Mouse (Mus musculus) layer of hippocampus, adult 11-12 months (tissue): ENCODE results near the gene Bicra.

ENCODE experiments used
- DNase-seq: peaks from one replicate; pipeline ENCODE4 v3.0.0; 2022; ENCODE audit warnings: low spot score

Gene Bicra

DNA sequence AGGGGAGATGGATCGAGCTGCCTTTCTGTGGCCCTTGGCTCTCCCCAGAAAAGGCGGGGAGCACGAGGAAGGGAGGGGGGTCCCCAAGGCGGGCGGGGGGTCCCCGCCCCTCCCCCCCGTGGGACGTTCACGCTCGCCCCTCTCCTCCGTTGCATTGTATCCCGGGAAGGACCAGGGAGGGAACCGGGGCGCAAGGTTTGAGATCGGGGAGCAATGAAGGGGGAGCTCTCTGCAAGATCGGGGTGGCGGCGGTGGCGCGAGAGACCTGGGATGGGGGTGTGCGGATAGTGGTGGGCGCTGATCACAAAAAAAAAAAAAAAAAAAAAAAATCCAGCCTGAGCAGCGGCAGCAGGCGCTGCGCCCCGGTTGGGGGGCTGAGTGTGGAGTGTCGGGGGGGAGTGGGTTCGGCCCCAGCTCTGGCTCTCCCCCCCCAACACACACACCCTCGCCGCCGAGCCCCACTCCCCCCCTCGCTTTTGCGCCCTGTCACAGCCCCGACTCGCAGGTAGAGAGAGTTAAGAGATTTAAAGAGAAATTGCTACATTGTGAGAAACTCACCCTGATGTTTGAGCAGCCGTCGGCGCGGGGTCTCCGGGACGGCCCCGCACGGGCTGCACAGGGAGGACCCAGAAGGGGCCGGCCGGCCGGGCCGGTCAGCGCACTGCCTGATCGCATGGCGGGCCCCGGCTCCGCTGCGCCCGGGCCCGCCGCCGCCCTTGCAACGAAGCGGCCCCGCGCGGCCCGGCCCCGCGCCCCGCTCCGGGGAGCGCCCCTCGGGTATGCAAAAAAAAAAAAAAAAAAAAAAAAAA lies at the start of gene Bicra:
TSS of gene Bicra (minus strand) at position 584 of the 809 bp plus-strand sequence.
- DNase-seq = peak; percentile 83

DNA sequence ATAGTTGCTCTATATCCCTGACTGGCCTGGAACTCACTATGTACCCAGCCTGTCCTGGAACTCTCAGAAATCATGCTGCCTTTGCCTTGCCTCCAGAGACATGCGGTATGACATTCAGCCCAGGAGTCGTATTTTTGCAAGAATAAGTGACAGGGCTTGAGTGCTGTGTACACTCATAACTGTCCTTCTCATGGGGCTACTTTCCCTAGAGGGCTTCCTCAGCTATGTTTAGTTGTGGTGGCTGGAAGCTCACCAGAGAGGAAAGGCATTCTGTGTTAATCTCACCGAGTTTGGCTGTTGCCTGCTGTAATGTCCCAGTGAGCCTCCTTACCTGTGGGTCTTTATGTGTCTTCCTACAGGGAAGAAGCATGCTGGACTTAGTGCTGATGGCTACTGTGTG lies 46.9 kb upstream of the Bicra start:
- no peak for DNase-seq

DNA sequence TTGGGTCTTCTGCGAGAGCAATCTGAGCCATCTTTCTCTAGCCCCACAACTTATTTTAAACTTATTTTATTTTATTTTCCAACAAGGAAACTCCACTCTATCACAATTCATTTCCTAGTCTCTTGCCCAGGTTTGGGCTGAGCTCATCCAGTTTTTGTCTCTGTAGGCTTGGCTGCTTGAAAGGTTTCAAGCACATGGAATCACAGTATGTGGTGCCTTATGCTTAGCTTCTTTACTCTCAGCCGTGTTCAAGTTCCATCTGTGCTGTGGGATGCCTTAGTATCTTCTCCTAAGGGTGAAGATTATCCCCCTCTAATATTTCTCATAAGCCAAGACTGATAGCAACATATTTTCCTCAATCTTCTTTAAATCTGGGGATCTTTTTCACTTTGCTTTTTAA lies 39.9 kb upstream of the Bicra start:
- DNase-seq = no peak

DNA sequence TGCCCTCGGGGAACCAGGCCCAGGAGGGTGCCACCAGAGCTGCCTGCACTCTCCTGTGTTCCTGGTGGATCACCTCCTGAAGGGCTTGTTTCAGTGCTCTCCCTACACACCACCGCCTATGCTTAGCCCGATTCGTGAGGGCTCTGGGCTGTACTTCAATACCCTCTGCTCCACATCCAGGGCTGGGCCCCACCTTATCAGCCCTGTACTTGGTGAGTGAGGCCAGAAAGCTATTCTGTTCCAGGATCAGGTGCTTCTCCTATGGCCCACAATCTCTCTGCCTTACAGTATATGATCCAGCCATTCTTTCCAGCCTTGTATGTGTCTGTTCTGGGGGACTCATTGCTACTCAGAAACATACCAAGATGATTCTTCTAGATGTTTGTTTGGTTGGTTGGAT lies 35.6 kb upstream of the Bicra start:
- DNase-seq = no peak

DNA sequence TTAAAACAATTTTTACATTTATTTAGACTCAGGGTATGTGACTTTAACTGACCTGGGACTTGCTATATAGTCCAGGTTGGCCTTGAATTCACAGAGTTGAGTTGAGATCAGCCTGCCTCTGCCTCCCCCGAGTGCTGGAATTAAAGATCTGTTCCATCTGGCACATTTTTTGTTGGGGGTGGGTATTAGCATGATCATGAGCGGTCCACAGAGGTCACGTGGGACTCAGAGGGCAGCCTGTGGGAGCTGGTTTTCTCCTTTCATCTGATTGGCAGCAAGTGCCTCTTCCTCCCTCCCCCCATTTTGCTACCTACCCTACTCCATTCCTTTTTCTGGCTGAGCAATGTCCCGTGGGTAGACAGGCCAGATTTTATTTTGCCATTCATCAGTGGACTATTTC lies 32.9 kb upstream of the Bicra start:
- no peak for DNase-seq

DNA sequence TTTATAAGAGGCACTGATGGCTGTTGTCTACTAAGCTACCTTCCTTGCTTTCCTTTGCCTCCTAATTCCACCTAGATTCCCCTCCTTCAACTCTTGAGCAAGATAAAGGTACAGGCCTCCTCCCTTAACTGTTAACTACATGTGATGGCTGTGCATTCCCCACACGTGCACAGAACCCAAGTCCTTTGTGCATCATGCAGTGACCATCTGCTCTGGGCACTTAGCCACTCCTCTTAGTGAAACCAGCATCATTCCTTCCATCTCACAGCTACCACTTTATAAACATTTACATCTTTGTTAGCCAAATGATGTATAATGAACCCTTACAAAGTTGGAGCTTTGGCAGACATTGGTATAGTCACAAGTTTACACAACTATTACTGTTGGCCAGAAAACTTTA lies 32.2 kb upstream of the Bicra start:
- DNase-seq = no peak

DNA sequence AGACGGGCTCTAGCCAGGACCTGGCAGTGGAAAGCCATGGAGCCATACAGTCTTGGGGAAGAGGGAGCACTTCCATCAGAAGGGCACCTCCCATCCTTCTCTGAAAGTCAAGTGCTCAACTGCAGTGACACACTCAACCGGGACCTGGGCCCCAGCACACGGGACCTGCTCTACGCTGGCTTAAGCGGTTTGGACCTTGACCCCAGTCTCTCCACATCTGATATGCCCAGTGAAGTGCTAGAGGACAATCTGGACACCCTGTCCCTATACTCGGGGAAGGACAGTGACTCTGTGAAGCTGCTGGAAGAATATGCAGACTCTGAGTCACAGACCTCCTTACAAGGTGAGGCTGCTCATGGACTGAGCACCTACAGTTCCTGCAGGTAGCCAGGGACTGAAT lies 24.2 kb upstream of the Bicra start:
- no peak for DNase-seq

DNA sequence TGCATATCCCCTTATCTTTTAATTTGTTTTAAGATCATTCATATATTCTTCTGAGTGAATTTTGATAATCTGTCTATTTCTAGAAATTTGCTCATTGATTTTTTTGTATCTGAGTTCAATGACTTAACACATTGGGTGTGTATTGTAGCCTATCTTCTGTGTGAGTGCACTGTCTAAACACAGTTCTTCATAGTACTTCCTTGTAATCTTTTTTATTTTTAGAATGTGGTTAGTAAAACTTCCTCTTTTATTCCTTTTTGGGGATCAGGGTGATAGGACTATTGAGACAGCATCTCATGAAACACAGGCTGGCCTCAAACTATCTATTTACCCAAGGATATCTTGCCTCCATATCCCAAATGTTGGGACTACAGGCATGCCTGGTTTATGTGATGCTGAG lies 23.1 kb upstream of the Bicra start:
- no peak for DNase-seq

DNA sequence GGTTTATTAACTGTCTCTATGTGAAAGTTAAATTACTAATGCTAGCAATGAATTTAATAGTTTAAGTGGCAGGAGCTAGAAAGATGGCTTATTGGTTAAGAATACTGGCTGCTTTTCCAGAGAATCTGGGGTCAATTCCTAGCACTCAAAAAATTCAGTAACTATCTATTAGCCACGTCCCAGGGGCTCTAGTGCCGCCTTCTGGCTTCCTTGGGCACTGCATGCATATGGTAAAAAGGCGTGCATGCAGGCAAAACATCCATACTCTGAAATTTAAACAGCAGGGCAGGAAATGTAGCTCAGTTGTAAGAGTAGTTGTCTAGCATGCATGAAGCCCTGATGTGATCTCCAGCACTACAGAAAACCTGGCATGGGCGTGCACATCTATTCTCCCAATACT lies 15.8 kb upstream of the Bicra start:
- DNase-seq = no peak

DNA sequence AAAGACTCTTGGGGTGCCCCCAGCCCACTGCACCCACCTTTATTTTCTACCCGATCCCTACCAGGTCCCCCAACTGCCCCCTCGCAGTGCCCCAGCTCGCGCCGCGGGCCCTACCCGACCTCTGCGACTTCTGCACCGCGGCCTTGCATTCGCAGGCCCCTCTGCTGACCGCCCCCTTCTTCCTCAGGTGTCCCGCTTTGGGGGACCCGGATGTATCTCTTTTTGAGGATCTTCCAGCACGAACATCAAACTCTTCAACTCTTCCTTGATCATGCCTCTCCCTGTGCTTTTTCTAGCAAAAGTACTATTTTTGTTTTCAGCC lies 14.3 kb upstream of the Bicra start:
- no peak for DNase-seq

DNA sequence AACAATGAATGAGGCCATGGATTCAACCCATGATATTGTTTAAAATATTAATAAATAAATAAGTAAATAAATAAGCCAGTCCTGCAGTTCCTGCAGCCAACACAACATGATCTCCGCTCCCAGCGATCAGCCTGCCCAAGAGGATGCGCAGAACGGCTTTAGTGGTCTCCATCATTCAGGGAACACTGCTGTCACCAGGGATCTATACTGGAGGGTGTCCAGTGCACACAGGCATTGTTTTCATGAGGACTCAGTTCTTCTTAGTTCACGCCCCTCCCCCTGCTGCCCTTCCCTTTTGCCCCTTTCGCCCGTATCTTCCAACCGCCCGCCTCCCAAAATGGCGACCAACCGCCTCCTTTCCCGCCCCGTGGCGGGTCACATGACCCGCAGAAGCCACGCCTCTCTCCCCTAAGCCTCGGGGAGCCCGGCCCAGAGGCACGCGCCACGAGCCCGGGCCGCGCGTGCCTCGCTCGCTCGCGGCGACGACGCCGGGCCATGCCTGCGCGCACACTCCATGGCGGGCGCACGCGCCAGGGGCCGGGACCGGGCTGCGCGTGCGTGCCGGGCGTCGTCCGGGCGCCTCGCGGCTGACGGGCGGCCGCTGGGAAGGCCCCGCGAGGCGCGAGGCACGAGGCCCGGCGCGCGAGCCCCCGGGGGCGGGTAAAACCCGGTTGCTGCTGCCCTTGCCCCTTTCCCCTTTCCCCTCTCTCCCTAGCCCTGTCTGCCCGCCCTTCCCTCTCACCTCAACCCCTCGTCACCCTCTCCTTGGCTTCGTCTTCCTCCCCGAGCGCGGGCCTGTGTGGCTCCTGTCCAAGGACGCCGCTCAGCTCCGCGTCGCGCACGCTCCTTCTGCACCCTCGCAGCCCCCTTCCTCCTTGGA lies 13.7 kb upstream of the Bicra start, which contains the start of gene Zfp541:
TSS of gene Zfp541 (plus strand) at position 596 of the 880 bp plus-strand sequence.
- DNase-seq = no peak

DNA sequence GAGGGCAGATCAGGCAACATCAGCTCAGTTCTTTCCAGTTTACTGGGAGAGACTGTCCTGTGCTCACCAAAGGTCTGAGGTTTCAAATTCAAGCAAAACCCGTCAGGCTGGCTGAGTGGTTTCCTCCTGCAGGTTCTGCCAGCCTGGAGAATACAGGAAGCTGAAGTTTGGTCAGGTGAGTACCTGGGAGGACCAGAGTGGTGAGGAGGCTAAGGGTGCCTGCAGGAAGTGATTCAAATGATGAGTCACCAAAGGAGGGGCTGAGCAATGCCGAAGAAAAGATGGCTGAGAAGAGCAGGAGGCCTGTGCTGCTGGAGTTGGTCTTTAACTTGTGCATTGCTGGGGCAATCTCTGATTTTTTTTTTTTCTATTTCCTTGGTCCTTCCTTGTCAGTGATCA lies 9.4 kb upstream of the Bicra start:
- no peak for DNase-seq

DNA sequence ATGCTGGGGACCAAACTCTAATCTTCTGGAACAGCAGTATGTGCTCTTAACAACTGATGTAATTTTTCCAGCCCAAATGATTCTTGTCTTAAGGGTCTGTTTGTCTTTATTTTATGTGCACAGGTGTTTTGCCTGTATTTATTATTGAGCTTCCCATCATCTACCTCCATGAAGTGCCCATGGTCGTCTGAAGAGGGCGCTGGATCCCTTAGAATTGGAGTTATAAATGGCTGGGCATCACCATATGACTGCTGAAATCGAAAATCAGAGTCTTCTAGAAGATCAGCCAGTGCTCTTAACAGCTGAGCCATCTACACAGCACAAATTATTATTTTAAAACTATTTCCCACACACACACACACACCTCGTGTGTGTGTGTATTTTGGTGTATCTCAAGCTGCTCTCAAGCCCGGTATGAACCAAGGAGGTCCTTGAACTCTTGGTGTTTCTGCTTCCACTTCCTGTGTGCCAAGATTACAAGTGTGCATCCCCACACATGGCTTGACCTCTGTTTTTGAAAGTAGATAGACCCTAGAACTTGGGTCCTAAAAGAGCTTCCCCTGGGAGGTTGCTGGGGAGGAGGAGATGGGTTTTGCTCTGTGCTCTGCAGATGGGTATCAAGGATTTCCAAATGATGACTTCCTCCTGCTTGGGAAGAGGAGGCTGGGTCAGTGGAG lies 8.9 kb upstream of the Bicra start:
- DNase-seq = peak; percentile 80

DNA sequence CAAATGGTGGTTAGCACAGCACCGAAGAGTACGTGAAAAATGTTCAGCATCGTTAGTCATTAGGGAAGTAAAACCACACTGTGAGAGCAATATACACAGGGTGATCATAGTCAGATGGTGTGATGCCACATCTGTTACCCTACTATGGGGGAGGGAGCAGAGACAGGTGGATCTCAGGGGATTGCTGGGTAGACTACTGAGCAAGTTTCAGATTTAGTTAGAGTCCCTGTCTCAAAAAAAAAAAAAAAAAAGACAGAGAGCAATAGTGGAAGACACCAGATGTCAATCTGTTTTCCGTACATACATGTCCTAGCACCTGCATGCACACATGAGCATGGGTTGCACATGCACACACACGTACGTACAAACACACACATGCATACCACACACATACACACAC lies 7.9 kb upstream of the Bicra start:
- DNase-seq = no peak

DNA sequence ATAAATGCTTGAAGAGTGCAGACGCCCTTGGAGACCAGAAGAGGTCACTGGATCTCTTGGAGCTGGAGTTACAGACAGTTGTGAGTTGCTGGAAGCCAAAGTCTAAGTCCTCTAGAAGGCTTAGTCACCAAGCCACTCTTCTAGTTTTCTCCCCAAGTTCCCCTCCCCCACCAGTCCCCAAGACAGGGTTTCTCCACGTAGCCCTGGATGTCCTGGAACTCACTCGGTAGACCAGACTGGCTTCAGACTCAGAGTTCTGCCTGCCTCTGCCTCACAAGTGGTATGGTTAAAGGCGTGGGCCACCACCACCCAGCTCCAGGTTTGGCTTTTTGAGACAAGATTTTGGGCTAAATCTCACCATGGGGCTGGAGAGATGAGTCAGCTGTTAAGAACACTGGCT lies 7.2 kb upstream of the Bicra start:
- no peak for DNase-seq

DNA sequence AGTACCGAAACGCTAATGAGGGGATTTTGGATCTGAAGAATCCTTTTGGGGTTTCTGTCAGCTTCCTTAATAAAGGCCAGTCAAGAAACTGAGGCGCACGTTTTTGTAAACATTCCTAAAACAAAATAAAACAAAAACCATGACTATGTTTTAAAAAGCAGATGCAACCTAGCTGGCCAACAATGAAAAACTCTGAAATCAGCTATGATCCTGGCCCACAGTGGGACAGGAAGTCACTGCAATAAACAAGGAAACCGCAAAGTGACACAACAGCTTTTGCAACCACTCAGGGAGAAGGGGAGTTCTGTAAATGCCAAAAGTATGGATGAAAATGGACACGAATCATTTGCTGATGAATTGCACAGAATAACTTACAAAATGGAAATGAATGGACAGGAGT lies 5.4 kb upstream of the Bicra start:
- no peak for DNase-seq

DNA sequence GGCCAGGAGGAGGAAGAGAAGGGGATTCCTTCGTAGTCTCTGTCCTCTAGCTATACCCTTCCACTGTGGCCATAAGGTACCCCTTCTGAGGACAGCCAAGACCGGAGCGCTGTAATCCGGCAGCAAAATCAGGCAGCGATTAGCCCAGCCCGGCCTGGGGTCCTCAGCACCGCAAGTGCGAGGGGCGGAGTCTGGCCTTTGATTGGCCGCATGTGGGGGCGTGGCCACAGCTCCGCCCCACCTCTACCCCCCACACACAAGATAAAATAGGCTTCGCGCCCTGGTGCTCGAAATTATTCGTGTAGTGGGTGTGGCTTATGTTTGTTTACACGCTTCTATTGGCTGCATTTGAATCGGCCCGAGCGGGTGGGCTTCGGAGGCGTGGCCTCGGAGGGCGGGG lies 5.0 kb upstream of the Bicra start:
- DNase-seq = peak; percentile 95

DNA sequence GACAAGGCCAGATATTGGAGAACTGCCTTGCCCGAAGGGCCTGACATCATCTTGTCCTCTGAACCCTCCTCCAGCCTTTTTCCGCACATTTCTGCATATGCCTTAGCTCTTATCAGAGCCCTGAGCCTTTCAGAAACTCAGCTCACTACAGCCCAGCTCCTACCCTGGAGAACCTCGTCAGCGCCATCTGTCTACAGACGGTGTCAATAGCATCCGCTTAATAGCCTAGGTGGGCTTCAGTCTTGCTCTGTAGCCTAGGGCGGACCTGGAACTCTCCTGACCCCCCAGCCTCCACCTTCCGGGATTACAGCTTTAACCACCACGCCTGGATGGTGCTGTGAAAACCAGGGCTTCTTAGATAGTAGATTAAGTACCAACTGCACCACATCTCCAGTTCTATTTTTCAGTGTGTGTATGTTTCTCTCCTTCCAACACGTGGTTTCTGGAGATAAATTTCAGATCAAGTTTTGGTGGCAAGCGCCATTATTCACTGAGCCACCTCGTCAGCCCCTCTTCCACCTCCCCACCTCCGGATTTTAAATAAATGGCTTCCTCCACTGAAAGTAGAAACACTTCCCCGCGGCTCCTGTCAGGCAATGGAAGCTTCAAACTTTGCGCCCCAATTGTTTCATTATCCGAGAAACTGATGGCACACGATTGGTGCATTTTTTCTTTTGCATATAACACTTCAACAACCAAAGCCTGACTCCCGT lies 4.3 kb upstream of the Bicra start:
- DNase-seq = peak; percentile 81

DNA sequence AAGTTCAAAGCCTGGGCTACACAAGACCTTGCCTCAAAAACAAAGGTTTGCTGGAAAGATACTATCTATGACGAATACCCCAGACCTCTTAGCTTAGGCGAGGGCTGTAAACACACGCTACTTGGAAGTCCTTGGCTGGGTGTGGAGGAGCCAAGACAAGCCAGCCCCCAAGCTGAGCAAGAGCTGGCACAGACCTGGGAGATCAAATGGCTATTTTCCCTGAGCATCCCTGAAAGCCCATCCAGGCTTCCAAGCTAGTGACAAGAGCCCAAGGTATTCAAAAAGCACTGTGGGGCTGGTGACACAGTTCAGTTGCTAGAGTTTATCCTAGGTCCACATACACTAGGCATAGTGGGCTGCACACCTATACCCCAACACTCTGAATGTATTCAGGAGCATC lies 2.9 kb upstream of the Bicra start:
- DNase-seq = no peak

DNA sequence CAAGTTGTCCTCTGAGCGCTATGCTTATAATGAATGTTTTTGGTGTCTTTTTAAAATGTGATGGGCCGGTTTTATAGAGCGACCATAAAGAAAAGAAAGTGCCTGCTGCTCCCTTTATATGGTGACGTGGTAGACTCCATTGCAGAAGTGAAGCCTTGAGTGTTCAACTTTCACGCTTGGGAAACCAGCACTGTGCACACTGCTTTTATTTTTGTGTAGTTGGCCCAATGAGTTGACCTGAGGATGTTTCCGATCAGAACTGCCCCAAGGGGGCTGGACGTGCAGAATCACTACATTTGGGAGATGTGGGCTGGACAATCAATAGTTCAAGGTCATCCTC lies 1.8 kb upstream of the Bicra start:
- DNase-seq = no peak

DNA sequence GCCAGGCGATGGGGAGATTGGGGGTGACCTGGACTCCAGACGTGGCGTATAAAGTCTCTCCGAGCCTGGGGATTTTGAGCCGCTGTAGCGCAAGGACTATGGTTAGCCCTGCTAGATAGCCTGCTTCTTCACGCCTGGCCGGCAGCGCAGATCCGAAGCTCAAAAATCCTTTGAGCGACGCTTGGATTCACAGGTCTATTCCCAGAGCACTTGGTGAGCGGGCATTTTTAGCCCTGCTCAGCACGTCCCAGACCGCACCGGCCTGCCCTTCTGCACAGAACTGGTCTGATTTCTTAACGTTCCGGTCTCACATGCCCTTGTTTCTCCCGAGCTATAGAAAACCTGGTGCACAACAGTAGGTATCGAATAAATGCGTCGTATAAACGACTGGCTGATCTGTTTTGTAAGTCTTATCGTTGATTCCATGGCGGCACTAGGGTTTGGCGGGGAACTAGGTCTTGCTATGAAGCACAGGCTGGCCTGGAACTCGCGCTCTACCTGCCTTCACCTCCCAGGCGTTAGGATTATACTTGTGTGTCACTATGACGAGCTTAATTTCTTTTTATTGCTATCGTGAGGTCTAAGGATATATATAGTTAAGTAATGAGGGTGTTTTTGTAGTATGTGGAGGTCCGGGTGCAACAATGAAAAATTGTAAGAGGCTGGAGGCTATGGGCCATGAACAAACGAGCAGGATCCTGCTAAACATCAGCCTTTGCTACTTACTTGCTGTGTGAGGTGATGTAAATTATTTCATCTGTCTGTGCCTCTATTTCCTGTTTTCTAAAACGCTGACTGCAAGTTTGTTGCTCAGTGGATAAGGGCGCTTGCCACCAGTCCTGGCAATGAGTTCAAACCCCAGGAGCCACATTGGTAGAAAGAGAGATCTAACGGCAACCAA lies 1.2 kb upstream of the Bicra start:
- no peak for DNase-seq
